Mouse (Mus musculus) heart, postnatal 0 days (tissue): ENCODE data around the gene Pa2g4.

ENCODE experiments used
- CTCF ChIP-seq: IDR thresholded peaks from 2 replicates; pipeline ENCODE4 v1.5.1; 2016; ENCODE audit warnings: antibody characterized with exemption, control low read depth, low read depth
- EP300 ChIP-seq: IDR thresholded peaks from 2 replicates; pipeline ENCODE4 v1.6.1; 2016; ENCODE audit warnings: antibody characterized with exemption, low read depth

GRCm38 (mm10) chr10:128524111-128524731 lies 41.6 kb downstream of the Pa2g4 start:
- TF ChIP-seq CTCF (no peak), EP300 (no peak)
